Mouse (Mus musculus): ENCODE results near the gene R3hdm4. TPM values are rescaled to one million over a fixed set of nuclear protein-coding genes. Genes with fewer than 3 reads are reported as not detected.
"Not testable (repeated sequence)": the region's sequence is repeated elsewhere in the genome, so short reads cannot be mapped to it uniquely, and the experiment has no call there.

Gene R3hdm4
- total RNA-seq, 2 experiments from 2014 or later: 103 to 113 TPM

DNA sequence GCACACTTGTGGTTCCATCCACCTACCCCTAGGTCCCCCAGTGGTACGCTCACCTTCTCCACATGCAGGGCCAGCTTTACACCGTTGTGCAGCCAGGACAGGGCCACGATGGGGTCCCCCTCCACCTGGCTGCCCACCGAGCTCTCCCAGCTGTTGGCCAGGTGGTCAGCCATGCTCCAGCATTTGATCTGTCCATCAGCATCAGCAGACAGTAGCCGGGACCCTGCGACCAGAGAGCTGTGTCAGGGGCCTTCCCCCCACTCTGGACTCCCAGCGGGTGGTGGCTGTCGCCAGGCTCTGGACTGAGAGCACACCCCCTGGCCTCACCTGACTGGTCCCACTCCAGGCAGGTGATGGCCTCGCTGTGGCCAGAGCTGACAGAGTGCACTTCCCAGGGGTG lies 14.3 kb downstream of the R3hdm4 start:
- peak; percentile 7 for DNase-seq

DNA sequence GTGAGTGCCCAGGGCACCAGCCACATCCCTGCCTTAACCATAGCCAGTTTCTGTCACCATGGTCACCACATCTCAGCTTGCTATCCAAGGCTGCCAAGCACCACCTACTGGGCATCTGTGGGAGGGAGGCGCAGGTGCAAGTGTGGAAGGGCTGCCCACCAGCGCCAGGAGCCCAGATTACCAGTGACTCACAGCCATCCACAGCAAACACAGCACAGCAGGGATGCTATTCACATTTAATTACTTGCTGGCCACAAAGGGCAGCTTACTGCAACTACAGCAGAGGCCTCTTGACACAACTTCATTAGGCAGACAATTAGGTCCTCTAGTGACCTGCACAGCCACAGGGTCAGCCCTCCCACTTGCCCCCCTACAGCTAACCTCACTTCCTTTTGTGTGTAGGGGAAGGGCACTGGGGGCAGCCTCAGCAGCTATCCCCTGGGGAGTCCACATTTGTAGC lies 20.0 kb downstream of the R3hdm4 start:
- DNase-seq: no peak

DNA sequence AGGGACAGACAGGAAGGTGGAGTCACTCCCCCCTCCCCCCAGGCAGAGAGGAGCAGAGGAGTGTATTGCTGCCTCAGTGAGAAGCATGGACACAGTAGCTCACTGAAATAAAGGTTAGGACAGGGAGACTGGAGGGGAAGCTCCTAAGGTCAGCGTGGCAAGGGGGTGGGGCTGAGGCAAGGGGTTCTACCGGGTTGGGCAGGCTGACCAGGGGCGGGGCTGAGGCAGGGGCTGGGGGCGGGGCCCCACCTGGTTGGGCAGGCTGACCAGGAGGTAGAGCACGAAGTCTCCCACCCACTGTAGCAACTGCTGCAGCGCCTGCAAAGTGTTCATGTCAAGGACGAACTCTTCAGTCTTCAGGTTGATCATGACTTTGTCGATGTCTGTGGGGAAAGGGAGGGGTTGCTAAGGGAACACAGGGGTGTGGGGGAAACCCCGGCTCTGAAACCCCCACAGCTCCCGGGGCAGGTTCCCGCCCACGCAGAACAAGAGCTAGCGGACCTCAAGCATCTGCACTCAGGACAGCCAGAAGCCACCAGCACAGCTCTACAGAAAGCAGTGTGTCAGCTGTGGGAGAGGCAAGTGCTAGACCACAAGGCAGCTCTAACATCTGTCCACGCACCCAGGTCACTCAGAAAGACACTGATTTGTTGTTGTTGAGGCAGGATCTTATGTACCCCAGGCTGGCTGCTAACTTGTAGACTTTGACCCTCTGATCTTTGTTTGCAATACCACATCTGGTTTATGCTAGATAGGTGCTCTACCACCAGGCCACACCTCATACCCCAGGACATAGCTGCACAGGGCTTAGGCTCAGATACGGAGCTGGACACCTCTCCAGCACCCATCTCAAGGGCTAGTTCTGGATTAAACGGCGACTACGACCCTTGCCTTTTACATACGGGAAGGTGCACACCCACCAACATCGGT lies 23.4 kb downstream of the R3hdm4 start:
- no peak for DNase-seq

DNA sequence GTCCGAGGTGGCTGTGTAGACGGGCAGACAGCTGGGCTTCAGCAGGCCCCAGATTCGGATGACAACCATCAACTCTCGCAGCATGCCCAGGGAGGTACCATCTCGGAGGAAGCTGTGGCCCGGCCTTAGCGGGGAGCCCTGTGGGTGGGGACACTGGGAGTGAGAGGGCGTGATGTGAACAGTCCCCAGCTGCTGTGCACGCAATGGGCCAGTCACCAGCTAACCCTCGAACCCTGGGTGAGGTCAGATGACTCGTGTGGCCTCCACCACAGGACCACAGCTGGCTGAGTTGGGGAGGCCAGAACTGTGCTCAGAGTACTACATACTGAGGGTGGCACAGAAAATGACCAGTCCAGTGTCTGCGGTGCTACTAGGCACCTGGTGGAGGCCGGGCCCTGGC lies 24.2 kb downstream of the R3hdm4 start:
- DNase-seq: no peak

DNA sequence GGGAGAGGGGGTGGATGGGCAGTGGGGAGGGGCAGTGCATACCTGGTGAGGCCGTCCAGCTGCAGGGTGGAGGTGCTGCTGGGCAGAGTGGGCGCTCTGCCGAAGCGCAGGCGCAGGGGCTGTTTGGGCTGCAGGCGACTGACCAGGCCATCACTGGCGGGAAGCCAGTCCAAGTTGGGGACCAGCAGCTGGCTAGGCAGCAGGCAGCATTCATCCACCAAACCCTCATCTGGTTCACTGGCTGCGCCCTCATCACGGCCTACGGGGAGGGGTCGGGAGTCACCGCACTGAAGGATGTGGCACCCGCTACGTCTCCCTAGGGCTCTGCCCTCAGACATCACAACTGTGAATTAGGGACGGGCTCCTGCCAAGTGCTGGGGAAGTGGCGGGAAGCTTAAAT lies 24.7 kb downstream of the R3hdm4 start:
- DNase-seq: peak; percentile 5

- peak; percentile 54 for DNase-seq
Observed at GRCm38 (mm10) chr10:79892451-79893118, 28.4 kb downstream of the R3hdm4 start.

GRCm38 (mm10) chr10:79890670-79891069 lies 30.3 kb downstream of the R3hdm4 start, which contains the start of gene Cfd:
TSS of gene Cfd (plus strand) at chr10:79890853.
- DNase-seq: no peak

- no peak for DNase-seq
Observed at GRCm38 (mm10) chr10:79889386-79889785, 31.6 kb downstream of the R3hdm4 start.

- no peak for DNase-seq
Observed at GRCm38 (mm10) chr10:79886611-79887010, 34.4 kb downstream of the R3hdm4 start.

GRCm38 (mm10) chr10:79886054-79886453 lies 35.0 kb downstream of the R3hdm4 start, which contains the start of gene Elane:
TSS of gene Elane (plus strand) at chr10:79886247.
- no peak for DNase-seq

- DNase-seq: not testable (repeated sequence)
Observed at GRCm38 (mm10) chr10:79884938-79885337, 36.1 kb downstream of the R3hdm4 start.

DNA sequence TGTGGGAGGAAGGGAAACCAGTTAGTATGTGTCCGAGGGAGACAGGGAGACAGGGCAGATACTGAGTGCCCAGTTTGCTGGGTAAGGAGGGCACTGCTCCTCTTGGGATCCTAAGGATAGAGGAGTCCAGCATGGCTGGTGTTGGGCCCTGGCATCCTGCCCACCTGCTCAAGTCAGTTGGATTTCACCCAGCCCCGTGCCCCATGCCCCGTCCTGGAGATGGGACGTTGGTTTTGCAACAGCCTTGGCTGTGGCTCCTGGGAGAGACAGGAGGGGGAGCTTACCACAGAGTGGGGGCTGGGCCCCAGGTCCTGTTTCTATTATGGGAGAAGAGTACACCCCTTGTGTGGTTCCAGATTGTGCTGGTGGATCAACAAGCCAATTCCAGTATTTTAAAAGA lies 36.6 kb downstream of the R3hdm4 start:
- DNase-seq: peak; percentile 61

- DNase-seq: peak; percentile 59
Observed at GRCm38 (mm10) chr10:79883297-79884084, 37.5 kb downstream of the R3hdm4 start.

- no peak for DNase-seq
Observed at GRCm38 (mm10) chr10:79881981-79882380, 39.0 kb downstream of the R3hdm4 start.

GRCm38 (mm10) chr10:79880721-79881120 lies 40.3 kb downstream of the R3hdm4 start:
- DNase-seq: no peak

GRCm38 (mm10) chr10:79879527-79879926 lies 41.5 kb downstream of the R3hdm4 start:
- no peak for DNase-seq

DNA sequence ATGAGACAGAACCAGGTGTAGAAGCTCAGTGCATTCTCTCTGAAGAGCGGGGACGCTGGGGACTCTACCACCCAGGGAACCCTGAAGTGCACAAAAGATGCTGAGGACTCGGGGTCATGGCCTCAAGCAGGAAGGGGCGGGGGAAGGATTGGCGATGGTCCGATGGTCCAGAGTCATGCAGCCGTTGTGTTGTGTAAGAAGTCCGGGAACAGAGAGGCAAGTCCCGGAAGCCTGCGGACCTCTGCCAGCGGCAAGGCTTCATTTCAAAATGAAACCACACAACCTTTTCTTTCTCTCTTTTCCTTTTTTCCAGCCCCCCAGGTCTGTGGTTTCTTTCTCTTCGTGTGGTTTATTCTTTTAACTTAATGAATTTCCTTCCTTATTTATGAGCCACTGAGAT lies 43.3 kb downstream of the R3hdm4 start:
- peak; percentile 61 for DNase-seq

GRCm38 (mm10) chr10:79877174-79877573 lies 43.8 kb downstream of the R3hdm4 start:
- no peak for DNase-seq

DNA sequence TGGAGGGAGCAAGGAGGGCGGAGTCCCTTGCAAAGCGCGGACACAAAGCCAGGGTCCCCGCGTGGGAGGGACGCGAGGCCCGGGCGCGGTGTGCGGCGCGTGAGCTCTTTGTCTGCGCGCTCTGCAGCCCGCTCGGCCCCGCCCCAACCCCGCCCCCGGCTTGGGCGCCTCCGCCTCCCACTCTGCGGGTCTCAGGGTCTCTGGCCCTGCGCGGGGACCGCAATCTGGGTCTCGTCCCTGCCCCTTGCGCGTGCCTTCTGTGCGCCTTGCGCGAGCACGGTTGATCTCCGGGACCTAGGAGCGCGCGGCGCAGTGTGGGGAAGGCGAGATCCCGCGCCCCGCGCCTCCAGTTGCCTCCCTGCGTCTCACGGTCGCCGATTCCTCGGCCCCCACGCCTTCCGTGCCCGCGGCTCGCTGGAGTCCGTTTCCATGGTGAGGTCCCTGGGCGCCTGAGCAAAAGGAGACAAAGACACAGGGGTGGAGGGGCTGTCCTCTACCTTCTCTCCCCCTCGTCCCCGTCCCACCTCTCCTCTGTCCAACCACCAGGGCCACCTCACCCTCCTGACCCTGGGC lies 46.6 kb downstream of the R3hdm4 start, which contains the start of the genes Prtn3 and Plppr3:
Gene Prtn3 (plus strand): TSS at position 187 of the 573 bp plus-strand sequence.
Gene Plppr3 (minus strand): TSS at position 345 of the 573 bp plus-strand sequence.
- no peak for DNase-seq

DNA sequence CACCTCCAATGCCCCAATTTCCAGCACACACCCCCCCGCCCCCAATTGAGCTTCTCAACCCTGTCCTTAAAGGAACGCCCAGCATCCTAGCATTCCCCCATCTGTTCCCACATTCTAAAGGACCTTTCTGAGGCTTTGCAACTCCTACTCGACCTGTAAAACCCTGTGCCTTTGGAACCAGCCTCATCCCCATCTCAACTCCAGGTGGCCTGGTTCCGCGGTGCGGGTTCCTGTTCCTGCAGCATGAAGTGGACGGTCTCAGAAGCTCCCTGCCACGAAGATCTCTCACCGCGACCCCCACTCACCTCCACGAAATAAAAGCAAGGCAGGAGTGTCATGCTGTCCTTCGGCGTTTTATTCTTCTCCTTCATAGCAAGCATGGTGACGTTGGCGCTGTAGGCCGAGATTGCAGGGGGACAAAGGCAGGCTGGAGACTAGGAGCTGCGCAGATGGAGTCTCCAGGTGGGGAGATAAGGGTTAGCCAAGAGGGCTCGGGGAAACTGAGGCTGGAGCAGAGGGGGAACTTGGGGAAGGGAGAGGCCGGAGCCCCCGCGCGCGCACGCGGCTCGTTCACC lies 47.2 kb downstream of the R3hdm4 start:
- DNase-seq: no peak

DNA sequence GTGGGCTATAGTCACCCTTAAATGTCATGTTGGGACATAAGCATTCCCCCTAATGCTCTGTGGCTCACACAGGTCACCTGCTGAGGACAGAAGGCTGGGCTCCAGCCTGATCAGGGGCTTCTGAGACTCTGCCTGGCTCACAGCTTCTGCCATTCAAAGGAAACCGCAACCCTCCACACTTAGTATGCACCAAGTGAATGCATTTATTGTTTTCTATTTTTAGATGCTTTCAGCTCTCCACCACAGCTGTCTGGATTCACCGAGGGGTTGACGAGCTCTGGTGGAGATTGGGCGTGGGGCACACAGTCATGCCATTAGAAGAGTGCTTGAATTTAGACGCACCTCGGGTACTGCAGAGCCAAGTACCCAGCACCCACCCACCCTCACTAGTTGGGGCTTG lies 47.7 kb downstream of the R3hdm4 start:
- no peak for DNase-seq

All from gastrocnemius, postnatal 25 days (tissue).